Mouse (Mus musculus) myocyte (in vitro differentiated cells): ENCODE results near the gene Notch3.

Experiments used
- POLR2A ChIP-seq: IDR thresholded peaks from one replicate; pipeline ENCODE4 v1.6.1; 2011; ENCODE audit warnings: low read depth, mild to moderate bottlenecking, control low read depth, moderate library complexity; ENCODE audit not compliant: insufficient read length
- TCF12 ChIP-seq: IDR thresholded peaks from one replicate; pipeline ENCODE4 v1.6.1; 2011; ENCODE audit warnings: mild to moderate bottlenecking, control low read depth; ENCODE audit not compliant: poor library complexity, insufficient read depth, severe bottlenecking

DNA sequence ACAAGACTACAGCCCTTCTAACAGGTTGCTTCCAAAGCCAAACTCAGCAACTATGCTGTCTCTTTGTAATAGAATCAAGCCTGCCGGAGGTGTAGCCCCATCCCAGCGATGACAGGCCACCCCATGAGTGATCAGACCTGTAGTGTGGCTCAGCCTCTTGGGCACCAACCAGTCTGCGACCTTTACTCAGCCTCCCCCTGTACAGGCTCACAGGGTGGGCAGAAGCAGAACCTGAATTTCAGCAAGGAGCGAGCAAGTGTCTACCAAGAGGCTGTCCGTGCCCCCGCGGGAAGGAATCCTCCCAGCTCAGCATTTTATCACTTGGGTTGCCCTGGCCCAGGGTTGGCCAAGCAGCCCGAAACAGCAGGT lies 67.1 kb downstream of the Notch3 start:
- TF ChIP-seq POLR2A, result no peak
- TF ChIP-seq TCF12, result no peak
